Mouse (Mus musculus) forebrain, embryonic 11.5 days (tissue): ENCODE results near the gene Rock2. TPM values are rescaled to one million over a fixed set of nuclear protein-coding genes. Genes with fewer than 3 reads are reported as not detected.

Experiments used
- ATAC-seq: fragments of 200-750 bp; cut with Nextera tagmentation; replicated peaks from 2 replicates; pipeline ENCODE4 v1.8.0; 2017; ENCODE audit warnings: moderate TSS enrichment; ENCODE audit not compliant: low FRiP score
- DNase-seq: peaks from one replicate; pipeline ENCODE4 v3.0.0-alpha.2; 2017; ENCODE audit warnings: low spot score
- H3K27ac ChIP-seq: fragments of 300-500 bp; sonication (generic); 2 replicates; pipeline ENCODE4 v1.5.1; 2014; ENCODE audit warnings: low read depth, low read length
- H3K27me3 ChIP-seq: fragments of 300-500 bp; sonication (generic); 2 replicates; pipeline ENCODE4 v1.6.1; 2014; ENCODE audit warnings: mild to moderate bottlenecking, low read length, mixed read lengths; ENCODE audit not compliant: control insufficient read depth, insufficient read depth
- H3K36me3 ChIP-seq: fragments of 300-500 bp; sonication (generic); 2 replicates; pipeline ENCODE4 v1.6.1; 2014; ENCODE audit warnings: mild to moderate bottlenecking, low read length, moderate library complexity, mixed read lengths; ENCODE audit not compliant: control insufficient read depth, insufficient read depth
- H3K4me1 ChIP-seq: fragments of 300-500 bp; sonication (generic); replicated peaks from 2 replicates; pipeline ENCODE4 v1.6.1; 2014; ENCODE audit warnings: low read length, mixed read lengths; ENCODE audit not compliant: control insufficient read depth, insufficient read depth
- H3K4me2 ChIP-seq: fragments of 300-500 bp; sonication (generic); 2 replicates; pipeline ENCODE4 v1.6.1; 2014; ENCODE audit warnings: low read depth, mild to moderate bottlenecking, low read length, moderate library complexity, mixed read lengths; ENCODE audit not compliant: severe bottlenecking
- H3K4me3 ChIP-seq: fragments of 300-500 bp; sonication (generic); 2 replicates; pipeline ENCODE4 v1.5.1; 2014; ENCODE audit warnings: low read depth, low read length
- H3K9ac ChIP-seq: fragments of 300-500 bp; sonication (generic); 2 replicates; pipeline ENCODE4 v1.6.1; 2014; ENCODE audit warnings: low read length
- H3K9me3 ChIP-seq: fragments of 300-500 bp; sonication (generic); 2 replicates; pipeline ENCODE4 v1.6.1; 2016; ENCODE audit warnings: low read length, mixed read lengths; ENCODE audit not compliant: control insufficient read depth
- WGBS: fragments of 180-500 bp; shearing (Covaris S2); extraction: QIAGEN DNeasy Blood & Tissue Kit; methylation state at CpG from one replicate; pipeline ENCODE4 v1.1.7; 2014; 5-methylcytosine and 5-hydroxymethylcytosine counted together
- polyA plus RNA-seq: library from polyadenylated mRNA; unstranded; fragments of >200 nt; fragmentation: Nextera tagmentation; extraction: Ambion mirVana; gene quantifications from 2 replicates; pipeline ENCODE4 v1.2.1, GENCODE M21; 2014

Rock2 gene
- polyA plus RNA-seq, 1 experiment from 2014 or later, result 17.9 TPM

DNA sequence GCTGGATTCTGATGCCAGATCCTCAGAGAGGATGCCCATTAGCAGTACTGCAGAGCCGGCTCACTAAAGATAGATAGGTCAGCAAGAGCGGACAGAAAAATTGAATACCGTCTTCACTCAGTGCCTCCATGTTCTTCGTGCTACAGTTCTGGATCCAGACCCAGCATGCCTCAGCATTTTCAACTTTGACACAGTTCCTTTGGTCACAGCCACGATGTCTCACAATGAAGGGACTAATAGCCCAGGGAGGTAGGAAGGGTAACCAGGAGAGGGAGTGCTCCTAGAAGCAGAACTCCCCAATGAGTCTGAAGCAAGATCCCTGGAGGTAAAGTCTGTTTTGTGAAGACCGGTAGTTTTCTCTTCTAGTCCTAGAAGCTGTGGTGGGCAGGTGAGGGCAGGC is 26.1 kb upstream of the Rock2 start:
- Histone ChIP-seq H3K4me2 (no peak overlapping the region), H3K4me1 (peaks cover 3% of the 10 kb centered on the region; the same call in 1 of the 2 replicates), H3K9me3 (no peaks in the 10 kb centered on the region; the same call in 1 of the 2 replicates), H3K36me3 (no peaks in the 10 kb centered on the region), H3K4me3 (no peak overlapping the region), H3K27ac (no peak overlapping the region), H3K9ac (no peak overlapping the region), H3K27me3 (no peaks in the 10 kb centered on the region)
- no peak for ATAC-seq
- no peak for DNase-seq
- WGBS, result 85% methylated on average over 6 of the region's 6 CpGs

DNA sequence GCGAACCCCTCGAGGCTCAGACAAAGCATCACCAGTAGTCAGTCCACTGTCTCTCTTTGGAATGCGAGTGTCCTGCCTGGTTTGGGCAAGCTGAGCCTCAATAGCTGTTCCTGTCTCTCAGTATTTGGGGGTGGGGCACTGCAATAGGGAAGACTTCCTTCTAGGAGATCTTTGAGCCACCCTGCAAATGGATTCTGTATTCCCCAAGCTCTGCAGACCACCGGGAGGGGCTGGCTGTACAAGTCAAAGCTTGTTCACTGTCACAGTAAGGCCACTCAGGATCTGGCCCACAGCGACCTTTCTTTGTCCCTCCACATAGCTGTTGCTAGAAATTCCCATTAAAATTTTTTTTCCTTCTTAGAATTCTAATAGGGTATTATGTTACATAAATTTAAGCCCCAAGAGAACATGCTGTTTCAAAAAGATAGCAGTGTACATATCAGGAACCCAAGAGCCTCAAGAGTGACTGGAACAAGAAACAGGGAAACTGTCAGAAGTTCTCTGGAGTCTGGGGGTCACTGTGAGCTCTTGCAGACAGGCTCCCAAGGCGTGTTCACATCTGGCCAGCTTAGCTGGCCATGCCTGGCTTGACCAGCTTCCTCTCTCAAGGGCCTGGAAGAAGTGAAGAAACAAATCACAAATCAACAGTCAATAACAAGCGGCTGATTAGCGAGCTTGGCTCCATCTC is 25.5 kb upstream of the Rock2 start:
- no peak overlapping the region for H3K27ac ChIP-seq
- WGBS, result 79% methylated on average over 8 of the region's 8 CpGs

DNA sequence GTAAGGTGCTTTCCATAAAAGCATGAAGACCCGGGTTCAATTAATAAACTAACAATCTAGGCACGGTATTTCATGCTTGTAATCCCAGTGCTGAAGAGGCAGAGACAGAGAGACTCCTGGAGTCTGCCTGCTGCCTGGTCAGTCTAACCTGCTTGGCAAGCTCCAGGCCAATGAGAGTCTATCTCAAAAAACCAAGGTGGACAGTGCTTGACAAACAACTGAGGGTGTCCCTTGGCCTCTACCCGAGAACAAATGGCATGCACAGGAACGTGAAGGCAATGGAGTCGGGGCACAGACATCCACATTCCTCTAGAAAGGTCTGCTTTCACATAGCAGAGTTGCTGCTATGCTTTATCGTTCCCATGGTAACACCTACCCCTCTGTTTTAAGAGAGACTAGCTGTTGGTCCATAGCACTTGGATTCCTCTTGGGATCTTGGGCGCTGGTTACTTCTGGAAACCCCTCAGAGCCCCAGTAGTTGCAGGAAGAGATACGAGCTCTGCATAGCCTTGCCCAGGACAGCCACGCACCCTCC is 24.8 kb upstream of the Rock2 start:
- H3K36me3 ChIP-seq, result no peaks in the 10 kb centered on the region
- ATAC-seq, result no peak
- no peak for DNase-seq
- no peak overlapping the region for H3K9ac ChIP-seq
- peak overlapping the region; percentile 37; the same call in 1 of the 2 replicates for H3K27ac ChIP-seq
- H3K9me3 ChIP-seq, result no peaks in the 10 kb centered on the region; the same call in 1 of the 2 replicates
- no peak overlapping the region for H3K4me2 ChIP-seq
- no peaks in the 10 kb centered on the region for H3K27me3 ChIP-seq
- H3K4me1 ChIP-seq, result peaks cover 3% of the 10 kb centered on the region; the same call in 1 of the 2 replicates
- 72% methylated on average over 9 of the region's 9 CpGs for WGBS
- no peak overlapping the region for H3K4me3 ChIP-seq

More for the DNA sequence above, 25.5 kb upstream of the Rock2 start:
- Histone ChIP-seq H3K36me3 (no peaks in the 10 kb centered on the region), H3K4me3 (no peak overlapping the region), H3K4me1 (peaks cover 3% of the 10 kb centered on the region; the same call in 1 of the 2 replicates), H3K4me2 (no peak overlapping the region), H3K27me3 (no peaks in the 10 kb centered on the region), H3K9me3 (no peaks in the 10 kb centered on the region; the same call in 1 of the 2 replicates), H3K9ac (no peak overlapping the region)
- no peak for DNase-seq
- no peak for ATAC-seq

DNA sequence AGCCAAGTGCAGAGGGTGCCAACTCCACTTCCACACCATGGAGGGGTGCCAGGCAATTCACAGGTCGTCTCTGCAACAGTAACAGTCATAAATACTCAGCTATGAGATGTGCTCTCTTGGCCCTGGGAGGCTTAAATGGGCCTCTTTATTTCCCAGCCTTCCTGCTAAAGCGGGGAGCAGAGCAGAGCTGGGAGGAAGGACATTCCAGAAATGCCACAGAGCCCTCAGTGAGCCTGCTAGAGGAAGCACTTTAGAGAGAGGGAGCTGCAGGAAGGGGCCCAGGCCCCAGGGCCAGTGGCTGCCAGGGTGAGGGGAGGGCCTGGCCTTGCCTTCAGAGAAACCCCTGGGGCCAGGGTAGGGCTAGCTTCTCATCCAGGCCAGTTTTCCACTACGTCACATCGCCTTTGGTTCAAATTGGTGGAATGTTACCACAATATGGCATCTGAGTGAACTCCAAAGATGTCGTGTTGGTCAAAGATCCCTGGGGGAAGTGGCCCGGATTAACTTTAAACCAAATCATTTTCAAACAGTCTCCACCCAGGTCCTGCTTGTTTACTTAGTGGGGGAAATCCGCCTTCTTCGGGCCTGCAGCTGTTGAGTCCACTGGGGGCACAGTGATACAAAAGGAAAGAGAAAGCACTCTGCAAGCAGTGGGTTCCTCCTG is 24.2 kb upstream of the Rock2 start:
- no peak overlapping the region for H3K4me2 ChIP-seq
- ATAC-seq (no peak), DNase-seq (peak; percentile 56)
- H3K9ac ChIP-seq, result no peak overlapping the region
- H3K9me3 ChIP-seq, result no peaks in the 10 kb centered on the region; the same call in 1 of the 2 replicates
- H3K36me3 ChIP-seq, result no peaks in the 10 kb centered on the region
- WGBS, result 57% methylated on average over 8 of the region's 8 CpGs
- H3K4me3 ChIP-seq, result no peak overlapping the region
- peaks cover 3% of the 10 kb centered on the region; the same call in 1 of the 2 replicates for H3K4me1 ChIP-seq
- H3K27me3 ChIP-seq, result no peaks in the 10 kb centered on the region
- peak overlapping the region; percentile 37; the same call in 1 of the 2 replicates for H3K27ac ChIP-seq

DNA sequence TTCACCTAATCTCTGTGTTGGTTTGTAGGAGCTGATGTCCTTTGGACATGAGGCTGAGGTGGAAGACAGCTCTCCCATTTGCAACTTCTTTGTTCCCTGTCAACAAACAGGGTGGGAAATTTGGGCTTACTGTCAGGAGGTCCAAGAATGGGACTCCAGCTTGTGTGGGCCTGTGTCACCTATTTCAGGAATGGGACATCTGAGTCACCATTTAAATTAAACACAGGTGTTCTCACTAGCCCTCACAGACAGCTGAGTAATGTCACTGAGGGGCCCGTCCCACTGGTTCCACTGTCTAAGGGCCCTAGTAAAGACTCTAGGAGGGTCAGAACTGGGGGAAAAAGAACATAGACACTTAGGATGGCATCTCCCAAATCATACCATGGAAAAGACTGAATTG is 22.7 kb upstream of the Rock2 start:
- Histone ChIP-seq H3K4me1 (peaks cover 3% of the 10 kb centered on the region; the same call in 1 of the 2 replicates), H3K9ac (no peak overlapping the region), H3K9me3 (no peaks in the 10 kb centered on the region; the same call in 1 of the 2 replicates), H3K27ac (no peak overlapping the region), H3K27me3 (no peaks in the 10 kb centered on the region), H3K4me3 (no peak overlapping the region), H3K4me2 (no peak overlapping the region), H3K36me3 (no peaks in the 10 kb centered on the region)
- DNase-seq, result no peak
- ATAC-seq, result no peak
- 89% methylated on average over 1 of the region's 1 CpGs for WGBS

DNA sequence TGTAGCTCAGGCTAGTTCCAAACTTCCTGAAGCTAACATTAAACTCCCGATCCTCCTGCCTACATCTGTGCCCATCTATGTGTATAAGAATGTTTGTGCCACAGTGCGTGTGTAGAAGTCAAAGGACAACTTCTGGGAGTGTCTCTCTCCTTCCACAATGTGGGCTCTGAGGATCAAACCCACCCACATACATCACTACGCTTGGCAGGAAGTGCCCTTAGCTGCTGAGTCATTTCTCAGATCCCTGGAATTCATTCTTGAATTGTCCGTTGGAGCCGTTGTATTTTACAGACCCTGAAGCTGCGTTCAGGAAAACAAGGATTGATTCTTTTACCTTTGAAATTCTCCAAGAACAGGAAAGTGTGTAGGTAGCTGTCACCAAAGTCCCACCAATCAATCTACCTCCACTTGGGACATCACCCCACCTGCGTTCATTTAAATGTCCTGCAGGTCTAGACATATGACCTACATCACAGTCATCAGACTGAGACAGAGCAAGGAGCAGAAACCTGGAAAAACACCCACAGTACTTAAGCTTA is 21.7 kb upstream of the Rock2 start:
- no peak overlapping the region for H3K27ac ChIP-seq
- H3K9me3 ChIP-seq, result no peaks in the 10 kb centered on the region; the same call in 1 of the 2 replicates
- no peak for ATAC-seq
- no peak for DNase-seq
- H3K4me3 ChIP-seq, result no peak overlapping the region
- H3K4me1 ChIP-seq, result peaks cover 3% of the 10 kb centered on the region; the same call in 1 of the 2 replicates
- H3K36me3 ChIP-seq, result no peaks in the 10 kb centered on the region
- no peak overlapping the region for H3K9ac ChIP-seq
- no peaks in the 10 kb centered on the region for H3K27me3 ChIP-seq
- H3K4me2 ChIP-seq, result no peak overlapping the region
- 87% methylated on average over 7 of the region's 7 CpGs for WGBS

DNA sequence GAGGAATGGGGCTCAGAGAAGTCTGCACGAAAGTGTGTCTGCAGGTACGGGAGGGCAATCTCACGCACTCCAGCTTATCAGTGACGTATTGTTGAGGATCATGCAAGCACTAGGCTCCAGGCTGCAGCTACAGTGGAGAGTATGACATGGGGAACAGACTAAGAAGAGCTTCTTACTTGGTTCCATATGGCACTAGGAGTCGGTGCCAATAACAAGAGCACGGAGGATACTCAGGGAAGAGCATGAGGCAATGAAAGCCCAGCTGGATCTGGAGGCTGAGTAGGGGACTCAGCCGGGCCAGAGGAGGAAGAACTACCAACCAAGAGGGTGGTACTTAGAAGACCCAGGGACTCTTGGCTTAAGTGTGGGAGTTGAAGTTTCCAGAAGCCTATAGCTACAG is 21.1 kb upstream of the Rock2 start:
- H3K4me3 ChIP-seq, result no peak overlapping the region
- no peaks in the 10 kb centered on the region; the same call in 1 of the 2 replicates for H3K9me3 ChIP-seq
- no peaks in the 10 kb centered on the region for H3K36me3 ChIP-seq
- H3K4me2 ChIP-seq, result no peak overlapping the region
- H3K4me1 ChIP-seq, result peaks cover 3% of the 10 kb centered on the region; the same call in 1 of the 2 replicates
- DNase-seq (no peak), ATAC-seq (no peak)
- no peak overlapping the region for H3K27ac ChIP-seq
- H3K9ac ChIP-seq, result no peak overlapping the region
- no peaks in the 10 kb centered on the region for H3K27me3 ChIP-seq
- WGBS, result 93% methylated on average over 7 of the region's 7 CpGs

DNA sequence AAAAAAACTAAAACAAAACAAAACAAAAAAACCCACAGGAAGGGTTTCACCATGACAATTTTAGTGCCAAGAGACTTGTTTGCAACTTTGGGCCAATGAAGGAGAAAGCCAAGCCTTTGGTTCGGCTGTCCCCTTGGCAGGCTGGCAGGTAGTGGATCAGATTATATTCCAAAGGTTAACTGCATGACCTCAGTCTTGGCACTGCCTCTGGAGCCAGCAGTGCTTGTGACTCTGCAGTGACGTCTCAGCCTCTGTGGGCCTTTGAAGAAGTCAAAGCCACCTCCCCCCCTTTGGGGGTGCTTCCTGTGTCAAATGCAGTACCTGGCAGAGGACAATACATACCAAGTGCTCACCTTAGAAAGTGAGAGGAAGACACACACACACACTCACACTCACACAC is 20.6 kb upstream of the Rock2 start:
- 66% methylated on average over 2 of the region's 2 CpGs for WGBS
- Histone ChIP-seq H3K27me3 (no peaks in the 10 kb centered on the region), H3K4me3 (no peak overlapping the region)

More for the DNA sequence above, 20.6 kb upstream of the Rock2 start:
- DNase-seq, result no peak
- no peaks in the 10 kb centered on the region for H3K36me3 ChIP-seq
- no peak overlapping the region for H3K27ac ChIP-seq
- no peaks in the 10 kb centered on the region; the same call in 1 of the 2 replicates for H3K9me3 ChIP-seq
- no peak overlapping the region for H3K4me2 ChIP-seq
- H3K4me1 ChIP-seq, result peaks cover 3% of the 10 kb centered on the region; the same call in 1 of the 2 replicates
- ATAC-seq, result no peak
- no peak overlapping the region for H3K9ac ChIP-seq
